In genomic region chr10:86381922-86382260, GRCm38 (mm10) we compare ENCODE assay signal across 15 mouse cellular contexts.
DNase-seq lines count a peak whose midpoint lies in the region; ATAC-seq and TF ChIP-seq lines count a peak whose summit lies in the region.
"Had no signal": no experiment of that assay in that cellular context is flagged by ENCODE, and none has a peak within 500 bp of the region (broad histone marks: within the 10 kb centered on the region; RNA-seq: fewer than 3 reads in every experiment).

No protein-coding gene starts in this region.

- H3K9ac ChIP-seq in stomach, embryonic 14.5 days (replicated peaks; ENCODE audit: low read depth, low read length) = no peak overlapping the region
- H3K9ac ChIP-seq in stomach, postnatal 0 days (ENCODE audit: low read length) = no peak overlapping the region
- no peak overlapping the region for H3K9ac ChIP-seq in intestine, embryonic 16.5 days (ENCODE audit: low read depth, low read length)
- H3K9ac ChIP-seq: forebrain, embryonic 15.5 days; heart, embryonic 13.5 days; hindbrain, embryonic 15.5 days had no signal

- H3K9me3 ChIP-seq in stomach, embryonic 14.5 days (ENCODE audit: control insufficient read depth, low read depth, low read length) = no peaks in the 10 kb centered on the region
- H3K9me3 ChIP-seq in stomach, postnatal 0 days (ENCODE audit: control insufficient read depth, low read length) = no peaks in the 10 kb centered on the region
- H3K9me3 ChIP-seq in intestine, embryonic 16.5 days (ENCODE audit: control insufficient read depth, low read length) = no peaks in the 10 kb centered on the region
- H3K9me3 ChIP-seq: forebrain, embryonic 15.5 days; heart, embryonic 13.5 days; hindbrain, embryonic 15.5 days had no signal

- ATAC-seq in stomach, embryonic 14.5 days (ENCODE audit: insufficient number of reproducible peaks, insufficient read depth, low FRiP score, low read depth) = peak; percentile 48; the same call in 1 of the 2 replicates
- ATAC-seq in stomach, postnatal 0 days (ENCODE audit: low FRiP score, low TSS enrichment) = no peak
- 0 out of 2 replicates have a peak, but pooled peaks have one; percentile 23 for ATAC-seq in intestine, embryonic 16.5 days
- ATAC-seq: forebrain, embryonic 15.5 days had no signal

- no peak overlapping the region for H3K4me3 ChIP-seq in stomach, embryonic 14.5 days (ENCODE audit: low read depth, low read length)
- no peak overlapping the region for H3K4me3 ChIP-seq in stomach, postnatal 0 days (ENCODE audit: low read depth, low read length)
- no peak overlapping the region for H3K4me3 ChIP-seq in intestine, embryonic 16.5 days (ENCODE audit: low read length)
- H3K4me3 ChIP-seq: forebrain, embryonic 15.5 days; heart, embryonic 13.5 days; hindbrain, embryonic 15.5 days had no signal

- no peaks in the 10 kb centered on the region for H3K36me3 ChIP-seq in stomach, embryonic 14.5 days (ENCODE audit: control insufficient read depth, insufficient read depth, low read length)
- no peaks in the 10 kb centered on the region for H3K36me3 ChIP-seq in stomach, postnatal 0 days (ENCODE audit: control insufficient read depth, insufficient read depth, low read length)
- no peaks in the 10 kb centered on the region for H3K36me3 ChIP-seq in intestine, embryonic 16.5 days (ENCODE audit: control insufficient read depth, insufficient read depth, low read length)
- H3K36me3 ChIP-seq: forebrain, embryonic 15.5 days; heart, embryonic 13.5 days; hindbrain, embryonic 15.5 days had no signal

- TF ChIP-seq CTCF in stomach, postnatal 0 days (IDR thresholded peaks at IDR 0.05; ENCODE audit: low read depth) = no peak

- intact Hi-C loops in gastrocnemius, postnatal 36 days (cut with DNase I) = no loop called here

- H3K4me2 ChIP-seq in stomach, embryonic 14.5 days (replicated peaks; ENCODE audit: low read depth, low read length) = no peak overlapping the region
- no peak overlapping the region for H3K4me2 ChIP-seq in stomach, postnatal 0 days (replicated peaks; ENCODE audit: low read depth)
- no peak overlapping the region for H3K4me2 ChIP-seq in intestine, embryonic 16.5 days (ENCODE audit: low read depth, low read length)
- H3K4me2 ChIP-seq: forebrain, embryonic 15.5 days; heart, embryonic 13.5 days; hindbrain, embryonic 15.5 days had no signal

- peak; percentile 39 for DNase-seq in embryo, embryonic 10.5 days (ENCODE audit: low spot score)
- DNase-seq in embryo, embryonic 11 days = no peak
- DNase-seq in stomach, postnatal 0 days (ENCODE audit: low spot score) = no peak
- no peak for DNase-seq in yolk sac, embryonic 10.5 days (ENCODE audit: low spot score)
- no peak for DNase-seq in gastrocnemius, postnatal 36 days
- DNase-seq: adrenal gland, postnatal 10 days; cerebellum, adult 11-12 months; cerebellum, adult 9-10 months; cerebellum, postnatal 25 days; heart, postnatal 36 days had no signal

- 15% methylated on average over 2 of the region's 2 CpGs for WGBS in stomach, embryonic 14.5 days
- WGBS in stomach, postnatal 0 days = 29% methylated on average over 2 of the region's 2 CpGs
- 22% methylated on average over 2 of the region's 2 CpGs for WGBS in intestine, embryonic 16.5 days

- H3K27me3 ChIP-seq in stomach, embryonic 14.5 days (ENCODE audit: control insufficient read depth, insufficient read depth, low read length) = no peaks in the 10 kb centered on the region
- H3K27me3 ChIP-seq in stomach, postnatal 0 days (ENCODE audit: control insufficient read depth, insufficient read depth, low read length) = no peaks in the 10 kb centered on the region
- no peaks in the 10 kb centered on the region for H3K27me3 ChIP-seq in intestine, embryonic 16.5 days (replicated peaks; ENCODE audit: control insufficient read depth, insufficient read depth, low read length)
- H3K27me3 ChIP-seq: forebrain, embryonic 15.5 days; heart, embryonic 13.5 days; hindbrain, embryonic 15.5 days had no signal

- peaks cover 7% of the 10 kb centered on the region for H3K4me1 ChIP-seq in stomach, embryonic 14.5 days (ENCODE audit: control insufficient read depth, insufficient read depth, low read length)
- no peaks in the 10 kb centered on the region for H3K4me1 ChIP-seq in stomach, postnatal 0 days (replicated peaks; ENCODE audit: control insufficient read depth, insufficient read depth)
- 0 out of 2 replicates have a peak, but pooled peaks cover 3% of the 10 kb centered on the region for H3K4me1 ChIP-seq in intestine, embryonic 16.5 days (ENCODE audit: control insufficient read depth, insufficient read depth, low read length)

- no peak for TF ChIP-seq EP300 in stomach, postnatal 0 days (optimal IDR thresholded peaks at IDR 0.05)

- peak overlapping the region; percentile 15; the same call in 1 of the 2 replicates for H3K27ac ChIP-seq in stomach, embryonic 14.5 days (ENCODE audit: low read length)
- no peak overlapping the region for H3K27ac ChIP-seq in stomach, postnatal 0 days (replicated peaks)
- no peak overlapping the region for H3K27ac ChIP-seq in intestine, embryonic 16.5 days (ENCODE audit: low read length)
- H3K27ac ChIP-seq: forebrain, embryonic 15.5 days; heart, embryonic 13.5 days; hindbrain, embryonic 15.5 days had no signal
